Mouse (Mus musculus) stomach, postnatal 0 days (tissue): ENCODE results near the gene Zfp658. TPM values are rescaled to one million over a fixed set of nuclear protein-coding genes. Genes with fewer than 3 reads are reported as not detected.

Experiments used
- ATAC-seq: fragments of 200-750 bp; cut with Nextera tagmentation; 2 replicates; pipeline ENCODE4 v1.8.0; 2017; ENCODE audit not compliant: low FRiP score, low TSS enrichment
- DNase-seq: peaks from one replicate; pipeline ENCODE4 v3.0.0-alpha.2; 2016; ENCODE audit warnings: low spot score
- H3K27ac ChIP-seq: fragments of 300-500 bp; sonication (generic); replicated peaks from 2 replicates; pipeline ENCODE4 v1.5.1; 2014; ENCODE audit warnings: mild to moderate bottlenecking, control low read depth
- H3K27me3 ChIP-seq: fragments of 300-500 bp; sonication (generic); 2 replicates; pipeline ENCODE4 v1.6.1; 2014; ENCODE audit warnings: low read length; ENCODE audit not compliant: control insufficient read depth, insufficient read depth
- H3K36me3 ChIP-seq: fragments of 300-500 bp; sonication (generic); 2 replicates; pipeline ENCODE4 v1.6.1; 2014; ENCODE audit warnings: low read length, mixed read lengths; ENCODE audit not compliant: control insufficient read depth, insufficient read depth
- H3K4me1 ChIP-seq: fragments of 300-500 bp; sonication (generic); replicated peaks from 2 replicates; pipeline ENCODE4 v1.6.1; 2014; ENCODE audit warnings: antibody characterized with exemption; ENCODE audit not compliant: control insufficient read depth, insufficient read depth
- H3K4me2 ChIP-seq: fragments of 300-500 bp; sonication (generic); replicated peaks from 2 replicates; pipeline ENCODE4 v1.6.1; 2014; ENCODE audit warnings: low read depth, mild to moderate bottlenecking, control low read depth, moderate library complexity
- H3K4me3 ChIP-seq: fragments of 300-500 bp; sonication (generic); 2 replicates; pipeline ENCODE4 v1.5.1; 2014; ENCODE audit warnings: low read depth, low read length, control low read depth
- H3K9ac ChIP-seq: fragments of 300-500 bp; sonication (generic); 2 replicates; pipeline ENCODE4 v1.6.1; 2014; ENCODE audit warnings: mild to moderate bottlenecking, low read length, control low read depth, mixed read lengths
- H3K9me3 ChIP-seq: fragments of 300-500 bp; sonication (generic); 2 replicates; pipeline ENCODE4 v1.6.1; 2016; ENCODE audit warnings: low read length; ENCODE audit not compliant: control insufficient read depth
- CTCF ChIP-seq: IDR thresholded peaks from 2 replicates; pipeline ENCODE4 v1.5.1; 2016; ENCODE audit warnings: antibody characterized with exemption, low read depth, mild to moderate bottlenecking, moderate library complexity
- EP300 ChIP-seq: optimal IDR thresholded peaks from 2 replicates; pipeline ENCODE3; 2016; ENCODE audit warnings: antibody characterized with exemption
- WGBS: fragments of 180-500 bp; shearing (Covaris S2); extraction: QIAGEN DNeasy Blood & Tissue Kit; methylation state at CpG from one replicate; pipeline ENCODE4 v1.1.7; 2014; 5-methylcytosine and 5-hydroxymethylcytosine counted together
- polyA plus RNA-seq: library from polyadenylated mRNA; unstranded; fragments of >200 nt; fragmentation: Nextera tagmentation; extraction: Ambion mirVana; gene quantifications from 2 replicates; pipeline ENCODE4 v1.2.1, GENCODE M21; 2015

Gene Zfp658
- polyA plus RNA-seq, 1 experiment from 2014 or later: 1.2 TPM

- H3K4me1 ChIP-seq: no peaks in the 10 kb centered on the region
- H3K27ac ChIP-seq: no peak overlapping the region
- no peaks in the 10 kb centered on the region for H3K27me3 ChIP-seq
- H3K4me2 ChIP-seq: no peak overlapping the region
- ATAC-seq (no peak), DNase-seq (no peak)
- no peak overlapping the region for H3K4me3 ChIP-seq
- TF ChIP-seq CTCF (no peak), EP300 (no peak)
- no peak overlapping the region for H3K9ac ChIP-seq
- no peaks in the 10 kb centered on the region for H3K9me3 ChIP-seq
- 79% methylated on average over 7 of the region's 7 CpGs for WGBS
- no peaks in the 10 kb centered on the region for H3K36me3 ChIP-seq
Observed at GRCm38 (mm10) chr7:43622927-43623326, 60.9 kb downstream of the Zfp658 start.

DNA sequence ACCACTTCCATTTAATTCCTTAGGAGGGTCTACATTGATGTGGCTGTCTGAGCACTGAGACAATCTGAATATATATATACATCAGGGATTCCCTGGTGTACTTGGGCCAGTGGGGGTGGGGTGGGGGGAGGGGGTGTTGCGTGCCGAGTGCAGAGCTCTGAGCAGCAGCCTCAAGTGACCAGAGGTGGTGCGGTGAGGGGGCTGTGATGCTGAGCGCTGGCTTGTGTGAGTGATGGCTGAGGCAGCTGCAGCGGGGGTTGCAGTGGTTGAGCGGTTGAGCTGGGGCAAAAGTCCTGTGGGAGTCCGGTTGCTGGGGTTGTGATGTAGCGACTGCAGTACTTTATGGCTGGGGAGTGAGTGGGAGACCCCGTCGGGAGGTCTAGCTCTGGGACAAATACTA is 61.8 kb downstream of the Zfp658 start:
- H3K27ac ChIP-seq: no peak overlapping the region
- H3K36me3 ChIP-seq: no peaks in the 10 kb centered on the region
- WGBS: 11% methylated on average over 10 of the region's 10 CpGs
- H3K4me2 ChIP-seq: no peak overlapping the region
- H3K9ac ChIP-seq: no peak overlapping the region
- H3K9me3 ChIP-seq: no peaks in the 10 kb centered on the region
- H3K4me3 ChIP-seq: no peak overlapping the region
- TF ChIP-seq EP300 (no peak), CTCF (no peak)
- no peak for DNase-seq
- H3K27me3 ChIP-seq: no peaks in the 10 kb centered on the region
- no peak for ATAC-seq
- H3K4me1 ChIP-seq: no peaks in the 10 kb centered on the region

Other genes starting within 250 kb of the Zfp658 start
- 5.4 and 6.5 TPM in 2 replicates for gene Zfp715, start 249.0 kb upstream of the Zfp658 start, polyA plus RNA-seq
- 0.04 and 0.10 TPM in 2 replicates for gene Siglecf, start 210.9 kb upstream of the Zfp658 start, polyA plus RNA-seq
- gene Siglecg, start 154.1 kb upstream of the Zfp658 start, polyA plus RNA-seq: 0.12 and 0.17 TPM in 2 replicates
- gene Lim2, start 134.6 kb upstream of the Zfp658 start, polyA plus RNA-seq: 0.11 and 0.23 TPM in 2 replicates
- 0.62 and 0.79 TPM in 2 replicates for gene Nkg7, start 125.2 kb upstream of the Zfp658 start, polyA plus RNA-seq
- gene Cldnd2, start 121.5 kb upstream of the Zfp658 start, polyA plus RNA-seq: not detected in 2 replicates
- gene Etfb, start 118.2 kb upstream of the Zfp658 start, polyA plus RNA-seq: 513 and 521 TPM in 2 replicates
- 0.34 and 0.46 TPM in 2 replicates for gene Gm45233, start 118.1 kb upstream of the Zfp658 start, polyA plus RNA-seq
- gene Vsig10l, start 99.1 kb upstream of the Zfp658 start, polyA plus RNA-seq: 36.1 and 40.5 TPM in 2 replicates
- 0.34 and 0.35 TPM in 2 replicates for gene Iglon5, start 72.2 kb upstream of the Zfp658 start, polyA plus RNA-seq
- 0.02 TPM in 1 of 2 replicates, not detected in the other for gene 4931406B18Rik, start 56.3 kb upstream of the Zfp658 start, polyA plus RNA-seq
- 2.0 and 2.1 TPM in 2 replicates for gene Cd33, start 17.8 kb upstream of the Zfp658 start, polyA plus RNA-seq
- gene Zfp719, start 17.4 kb downstream of the Zfp658 start, polyA plus RNA-seq: 4.2 and 4.6 TPM in 2 replicates
- gene Zfp819, start 44.9 kb downstream of the Zfp658 start, polyA plus RNA-seq: not detected in 2 replicates
- gene Ceacam18, start 72.5 kb downstream of the Zfp658 start, polyA plus RNA-seq: 0.07 TPM in 1 of 2 replicates, not detected in the other
- 0.87 and 1.3 TPM in 2 replicates for gene Siglece, start 97.9 kb downstream of the Zfp658 start, polyA plus RNA-seq
- 8.5 and 9.0 TPM in 2 replicates for gene Ctu1, start 109.8 kb downstream of the Zfp658 start, polyA plus RNA-seq
- 4.5 and 5.8 TPM in 2 replicates for gene Klk14, start 128.2 kb downstream of the Zfp658 start, polyA plus RNA-seq
- 84.7 and 93.8 TPM in 2 replicates for gene Klk13, start 150.3 kb downstream of the Zfp658 start, polyA plus RNA-seq
- gene Klk12, start 206.6 kb downstream of the Zfp658 start, polyA plus RNA-seq: 34.9 and 36.2 TPM in 2 replicates
- 52.3 and 54.6 TPM in 2 replicates for gene Klk11, start 212.3 kb downstream of the Zfp658 start, polyA plus RNA-seq
- 313 and 335 TPM in 2 replicates for gene Klk10, start 218.8 kb downstream of the Zfp658 start, polyA plus RNA-seq
- gene Klk9, start 229.6 kb downstream of the Zfp658 start, polyA plus RNA-seq: 101 and 118 TPM in 2 replicates
- gene Klk8, start 235.3 kb downstream of the Zfp658 start, polyA plus RNA-seq: 139 and 155 TPM in 2 replicates
- gene Klk7, start 249.0 kb downstream of the Zfp658 start, polyA plus RNA-seq: 56.5 and 56.8 TPM in 2 replicates